Mouse (Mus musculus) liver, adult 10 weeks (tissue): Measurements from ENCODE around the gene Nup160. TPM values are rescaled to one million over a fixed set of nuclear protein-coding genes. Genes with fewer than 3 reads are reported as not detected.

ENCODE experiments used
- polyA plus RNA-seq: library from polyadenylated mRNA; stranded (reverse); fragments of 350-450 nt; fragmentation: Illumina TruSeq; extraction: RNeasy Lipid Tissue Mini Kit (QIAGEN cat#74804); gene quantifications from one replicate; pipeline ENCODE4 v1.2.3, GENCODE M21; 2014; ENCODE audit warnings: low read depth, low replicate concordance

Gene Nup160
- polyA plus RNA-seq, result 7.4 TPM

DNA sequence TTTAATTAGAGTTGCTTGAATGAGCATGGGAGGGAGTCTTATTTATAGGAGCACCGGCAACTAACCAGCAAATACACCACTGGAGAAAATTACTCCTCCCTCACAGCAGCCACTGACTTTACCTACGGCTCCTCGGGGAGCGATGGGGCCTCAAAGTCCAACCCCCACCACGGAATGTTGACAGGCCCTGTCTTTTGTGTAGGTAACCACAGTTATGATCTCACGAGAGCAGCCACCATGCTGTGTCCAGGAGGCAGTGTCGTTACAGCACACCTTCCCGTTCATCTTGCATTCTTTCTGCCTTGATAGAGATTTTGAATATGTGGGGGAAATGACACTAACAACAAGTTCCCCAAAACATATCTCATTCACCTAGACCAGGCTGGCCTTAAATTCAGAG, at the start of gene Nup160:
Gene Nup160 (plus strand): TSS at position 209 of the 400 bp plus-strand sequence.

DNA sequence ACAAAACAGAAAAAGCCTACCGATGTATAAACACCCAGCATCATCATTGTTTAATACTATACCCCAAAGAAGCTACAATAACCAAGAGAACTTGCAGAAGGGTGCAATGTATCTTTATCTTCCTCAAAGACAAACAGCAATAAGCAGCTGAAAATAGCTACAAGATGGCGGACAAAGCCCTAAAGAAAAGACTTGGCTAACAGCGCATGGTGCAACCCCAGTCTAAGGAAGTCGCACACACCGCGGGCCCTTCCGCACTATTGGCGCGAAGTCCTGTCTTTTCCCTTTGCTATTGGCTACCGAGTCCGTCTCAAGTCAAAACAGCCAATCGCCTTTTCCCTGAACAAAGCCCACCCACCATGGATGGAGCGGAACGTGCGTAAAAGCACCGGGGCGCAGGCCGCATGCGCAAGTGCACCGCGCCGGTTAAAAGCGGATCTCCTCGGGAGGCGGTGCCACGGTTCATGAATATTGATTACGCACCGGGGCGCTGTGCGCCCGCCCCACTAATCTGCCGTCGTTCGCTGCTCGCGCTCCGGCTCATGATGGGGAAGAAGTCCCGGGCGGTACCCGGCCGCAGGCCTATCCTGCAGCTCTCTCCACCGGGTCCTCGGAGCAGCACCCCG, 68.2 kb downstream of the Nup160 start, which contains the start of gene Fnbp4:
Gene Fnbp4 (plus strand): TSS at position 318 of the 626 bp plus-strand sequence.

DNA sequence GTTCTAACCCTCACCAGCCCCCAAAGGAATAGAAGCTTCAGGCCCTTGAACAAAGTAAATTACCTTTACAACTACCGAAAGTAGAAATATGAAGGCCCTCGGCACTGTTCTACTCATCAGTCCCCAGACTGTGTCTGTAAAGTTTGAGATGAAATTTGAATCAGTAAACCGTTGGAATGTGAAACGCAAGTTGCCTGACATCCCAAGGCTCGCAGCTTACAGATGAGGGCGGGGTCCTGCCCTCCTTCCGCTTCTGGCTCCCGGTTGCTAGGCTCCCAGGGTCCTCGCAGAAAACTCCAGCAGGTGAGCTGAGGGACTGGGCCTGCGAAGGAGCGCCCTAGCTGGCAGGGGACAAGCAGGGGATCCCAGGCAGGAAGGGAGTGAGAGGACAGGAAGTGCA, 105.4 kb downstream of the Nup160 start, which contains the start of gene Agbl2:
Gene Agbl2 (plus strand): TSS at position 270 of the 400 bp plus-strand sequence.

Other genes with a start within 250 kb of the Nup160 start
- 18.4 TPM for gene Ptprj, start 96.6 kb upstream of the Nup160 start, polyA plus RNA-seq
- 36.5 TPM for gene Fnbp4, start 68.2 kb downstream of the Nup160 start, polyA plus RNA-seq
- 0.26 TPM for gene Agbl2, start 105.5 kb downstream of the Nup160 start, polyA plus RNA-seq
- 537 TPM for gene Mtch2, start 169.9 kb downstream of the Nup160 start, polyA plus RNA-seq
- gene C1qtnf4, start 208.6 kb downstream of the Nup160 start, polyA plus RNA-seq, result not detected
- gene Kbtbd4, start 227.5 kb downstream of the Nup160 start, polyA plus RNA-seq, result 7.8 TPM
- gene Ndufs3, start 227.6 kb downstream of the Nup160 start, polyA plus RNA-seq, result 208 TPM